Mouse (Mus musculus) heart, embryonic 14.5 days (tissue): ENCODE measurements around the gene Sox15. TPM values are rescaled to one million over a fixed set of nuclear protein-coding genes. Genes with fewer than 3 reads are reported as not detected.
A peak's percentile ranks its signal among the peaks of the same experiment; 100 is the strongest.

Source experiments
- ATAC-seq: fragments of 200-750 bp; cut with Nextera tagmentation; 2 replicates; pipeline ENCODE4 v1.8.0; 2017; ENCODE audit warnings: low read depth, moderate TSS enrichment; ENCODE audit not compliant: insufficient number of reproducible peaks, insufficient read depth, low FRiP score
- H3K27ac ChIP-seq, 2 experiments: fragments of 200-500 bp in 1 of 2; fragments of 300-500 bp in 1 of 2; sonication (generic) in 1 of 2; replicated peaks in 1 of 2; 2 replicates each; pipeline ENCODE4 v1.5.1; 2012 to 2014; ENCODE audit warnings: low read depth in 2 of 2, low read length in 2 of 2, control low read depth in 1 of 2, mild to moderate bottlenecking in 1 of 2, mixed read lengths in 1 of 2; ENCODE audit not compliant: control insufficient read depth in 1 of 2, insufficient read depth in 1 of 2
- H3K27me3 ChIP-seq: fragments of 300-500 bp; sonication (generic); 2 replicates; pipeline ENCODE4 v1.6.1; 2014; ENCODE audit warnings: mild to moderate bottlenecking, low read length, control low read depth; ENCODE audit not compliant: control insufficient read depth, insufficient read depth
- H3K36me3 ChIP-seq: fragments of 300-500 bp; sonication (generic); 2 replicates; pipeline ENCODE4 v1.6.1; 2014; ENCODE audit warnings: mild to moderate bottlenecking, control low read depth, low read length, mixed read lengths; ENCODE audit not compliant: control insufficient read depth, insufficient read depth
- H3K4me1 ChIP-seq, 2 experiments: fragments of 200-500 bp in 1 of 2; fragments of 300-500 bp in 1 of 2; sonication (generic) in 1 of 2; 2 replicates each; pipeline ENCODE4 v1.6.1; 2012 to 2014; ENCODE audit warnings: low read length in 2 of 2, control low read depth in 1 of 2, mixed read lengths in 1 of 2; ENCODE audit not compliant: control insufficient read depth in 2 of 2, insufficient read depth in 2 of 2
- H3K4me2 ChIP-seq: fragments of 300-500 bp; sonication (generic); 2 replicates; pipeline ENCODE4 v1.6.1; 2014; ENCODE audit warnings: mild to moderate bottlenecking, low read length
- H3K4me3 ChIP-seq, 2 experiments: fragments of 200-500 bp in 1 of 2; fragments of 300-500 bp in 1 of 2; sonication (generic) in 1 of 2; 2 replicates each; pipeline ENCODE4 v1.5.1; 2012 to 2014; ENCODE audit warnings: low read length in 2 of 2, mild to moderate bottlenecking in 2 of 2, control low read depth in 1 of 2, low read depth in 1 of 2, moderate library complexity in 1 of 2; ENCODE audit not compliant: control insufficient read depth in 1 of 2, insufficient read depth in 1 of 2
- H3K9ac ChIP-seq: fragments of 300-500 bp; sonication (generic); 2 replicates; pipeline ENCODE4 v1.6.1; 2014; ENCODE audit warnings: mild to moderate bottlenecking, low read length
- H3K9me3 ChIP-seq: fragments of 300-500 bp; sonication (generic); 2 replicates; pipeline ENCODE4 v1.6.1; 2016; ENCODE audit warnings: low read length, control low read depth; ENCODE audit not compliant: control insufficient read depth
- WGBS: fragments of 180-500 bp; shearing (Covaris S2); extraction: QIAGEN DNeasy Blood & Tissue Kit; methylation state at CpG from one replicate; pipeline ENCODE4 v1.1.7; 2014; 5-methylcytosine and 5-hydroxymethylcytosine counted together
- polyA plus RNA-seq: library from polyadenylated mRNA; unstranded; fragments of >200 nt; fragmentation: Nextera tagmentation; extraction: Ambion mirVana; gene quantifications from 2 replicates; pipeline ENCODE4 v1.2.1, GENCODE M21; 2014

The Sox15 gene
- polyA plus RNA-seq, 1 experiment from 2014 or later: not detected

- Histone ChIP-seq H3K4me2 (peak within 1 kb of the TSS; percentile 68), H3K9me3 (no peaks in the 10 kb centered on the region), H3K4me1 (peaks cover 8 to 20% of the 10 kb centered on the region in 2 experiments), H3K36me3 (peaks cover 65% of the 10 kb centered on the region), H3K27ac (peak within 1 kb of the TSS; percentile 91 to 99), H3K27me3 (no peaks in the 10 kb centered on the region), H3K4me3 (peak within 1 kb of the TSS; percentile 57 to 85), H3K9ac (peak within 1 kb of the TSS; percentile 78)
- peak; percentile 95 for ATAC-seq
- WGBS: under 1% methylated on average over 48 of the region's 48 CpGs
These were observed 7.3 kb downstream of the Sox15 start, which contains the start of gene Mpdu1 for GRCm38 (mm10) chr11:69662213-69662966. TSS of gene Mpdu1 (minus strand) at chr11:69662642.

DNA sequence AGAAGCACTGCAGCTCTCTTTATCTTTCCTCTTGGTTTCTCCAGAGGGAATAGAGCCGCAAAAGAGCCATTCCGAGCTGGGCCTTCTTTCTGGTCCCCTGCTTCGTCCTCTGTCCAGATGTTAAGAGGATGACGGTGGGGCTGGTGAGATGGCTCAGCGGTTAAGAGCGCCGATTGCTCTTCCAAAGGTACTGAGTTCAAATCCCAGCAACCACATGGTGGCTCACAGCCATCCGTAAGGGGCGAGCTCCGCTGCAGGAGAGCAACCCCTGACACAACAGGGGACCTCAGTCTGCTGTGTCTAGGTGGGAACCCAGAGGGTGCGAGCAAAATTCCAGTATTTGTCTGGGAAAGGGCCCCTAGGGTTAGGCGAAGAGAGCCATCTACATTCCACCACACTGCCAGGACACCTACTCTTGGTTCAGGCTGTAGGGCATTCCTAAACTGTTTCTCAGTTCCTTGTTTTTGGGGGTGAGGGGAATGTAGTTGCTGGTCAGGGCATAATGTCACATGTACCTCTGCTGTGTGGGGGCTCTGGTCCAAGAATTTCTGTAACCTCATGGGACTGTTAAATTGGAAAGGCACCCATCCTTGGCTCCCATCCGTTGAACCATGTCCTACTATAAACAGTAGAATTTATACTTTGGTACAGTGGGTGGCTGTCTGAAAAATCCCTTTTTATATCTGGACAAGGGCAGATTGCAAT is 8.0 kb downstream of the Sox15 start:
- Histone ChIP-seq H3K4me1 (peaks cover 8 to 20% of the 10 kb centered on the region in 2 experiments), H3K4me3 (peak overlapping the region; percentile 57 to 85), H3K9ac (peak overlapping the region; percentile 78), H3K36me3 (peaks cover 65% of the 10 kb centered on the region), H3K27me3 (no peaks in the 10 kb centered on the region), H3K4me2 (peak overlapping the region; percentile 68), H3K27ac (peak overlapping the region; percentile 84 to 91), H3K9me3 (no peaks in the 10 kb centered on the region)
- 67% methylated on average over 13 of the region's 13 CpGs for WGBS
- ATAC-seq: no peak

- Histone ChIP-seq H3K9me3 (no peaks in the 10 kb centered on the region), H3K36me3 (peaks cover 65% of the 10 kb centered on the region), H3K4me2 (no peak overlapping the region), H3K27ac (peak overlapping the region in 1 of 2 experiments; percentile 91; a peak in 2 of 4 replicates), H3K9ac (no peak overlapping the region), H3K4me3 (no peak overlapping the region), H3K4me1 (peaks cover 8 to 20% of the 10 kb centered on the region in 2 experiments), H3K27me3 (no peaks in the 10 kb centered on the region)
- no peak for ATAC-seq
- WGBS: 88% methylated on average over 6 of the region's 6 CpGs
These were observed 8.7 kb downstream of the Sox15 start for GRCm38 (mm10) chr11:69663795-69664194.

- no peaks in the 10 kb centered on the region for H3K9me3 ChIP-seq
- H3K9ac ChIP-seq: no peak overlapping the region
- H3K4me1 ChIP-seq: peaks cover 8 to 27% of the 10 kb centered on the region in 2 experiments
- H3K36me3 ChIP-seq: peaks cover 70% of the 10 kb centered on the region
- H3K27ac ChIP-seq: no peak overlapping the region
- WGBS: 92% methylated on average over 7 of the region's 7 CpGs
- H3K27me3 ChIP-seq: no peaks in the 10 kb centered on the region
- H3K4me2 ChIP-seq: no peak overlapping the region
- no peak overlapping the region for H3K4me3 ChIP-seq
- no peak for ATAC-seq
These were observed 9.7 kb downstream of the Sox15 start for GRCm38 (mm10) chr11:69664841-69665240.

GRCm38 (mm10) chr11:69665457-69665960 is 10.4 kb downstream of the Sox15 start:
- Histone ChIP-seq H3K9me3 (no peaks in the 10 kb centered on the region), H3K4me3 (no peak overlapping the region), H3K4me1 (peaks cover 8 to 31% of the 10 kb centered on the region in 2 experiments), H3K27me3 (no peaks in the 10 kb centered on the region), H3K9ac (peak overlapping the region; percentile 21; the same call in 1 of the 2 replicates), H3K36me3 (peaks cover 71% of the 10 kb centered on the region), H3K4me2 (no peak overlapping the region), H3K27ac (0 out of 4 replicates have a peak overlapping the region, but pooled peaks have one; percentile 8 to 9)
- ATAC-seq: no peak
- WGBS: 66% methylated on average over 9 of the region's 9 CpGs

DNA sequence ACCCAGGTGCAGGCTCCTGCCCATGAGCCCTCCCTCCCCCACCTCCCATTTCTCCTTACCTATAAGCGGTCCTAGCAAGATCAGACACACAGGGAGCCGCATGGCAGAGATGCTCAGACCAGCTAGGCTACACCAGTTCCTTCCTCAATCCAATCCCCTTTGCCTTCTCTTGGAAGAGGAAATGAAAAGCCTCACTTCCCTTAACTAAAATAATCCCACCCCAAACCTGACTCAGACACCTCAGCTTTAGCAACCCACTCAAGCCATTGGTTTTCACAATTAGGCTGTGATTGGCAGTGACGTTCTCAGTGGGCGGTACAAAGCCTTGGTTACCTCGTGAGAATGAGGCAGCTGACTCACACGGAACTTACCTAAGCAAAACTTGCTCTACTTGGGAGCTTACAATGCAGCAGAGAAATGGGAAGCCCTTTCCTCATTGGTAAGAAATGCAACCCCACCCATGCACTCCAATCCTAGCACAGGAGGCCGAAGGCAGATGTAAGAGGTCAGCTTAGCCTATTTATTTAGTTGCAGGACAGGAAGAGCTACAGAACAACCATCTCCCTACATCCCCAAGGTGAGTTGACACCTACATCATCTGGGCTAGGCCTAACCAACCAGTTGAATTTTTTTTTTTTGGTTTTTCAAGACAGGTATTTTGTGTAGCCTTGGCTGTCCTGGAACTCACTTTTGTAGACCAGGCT is 11.0 kb downstream of the Sox15 start, which contains the start of gene Cd68:
Gene Cd68 (minus strand): TSS at position 193 of the 704 bp plus-strand sequence.
- H3K9ac ChIP-seq: peak within 1 kb of the TSS; percentile 21; the same call in 1 of the 2 replicates
- no peak within 1 kb of the TSS for H3K4me3 ChIP-seq
- no peak for ATAC-seq
- 0 out of 4 replicates have a peak within 1 kb of the TSS, but pooled peaks have one; percentile 8 to 9 for H3K27ac ChIP-seq
- H3K36me3 ChIP-seq: peaks cover 76% of the 10 kb centered on the region
- 31% methylated on average over 7 of the region's 7 CpGs for WGBS
- H3K9me3 ChIP-seq: no peaks in the 10 kb centered on the region
- no peaks in the 10 kb centered on the region for H3K27me3 ChIP-seq
- H3K4me2 ChIP-seq: no peak within 1 kb of the TSS
- H3K4me1 ChIP-seq: peaks cover 8 to 29% of the 10 kb centered on the region in 2 experiments

DNA sequence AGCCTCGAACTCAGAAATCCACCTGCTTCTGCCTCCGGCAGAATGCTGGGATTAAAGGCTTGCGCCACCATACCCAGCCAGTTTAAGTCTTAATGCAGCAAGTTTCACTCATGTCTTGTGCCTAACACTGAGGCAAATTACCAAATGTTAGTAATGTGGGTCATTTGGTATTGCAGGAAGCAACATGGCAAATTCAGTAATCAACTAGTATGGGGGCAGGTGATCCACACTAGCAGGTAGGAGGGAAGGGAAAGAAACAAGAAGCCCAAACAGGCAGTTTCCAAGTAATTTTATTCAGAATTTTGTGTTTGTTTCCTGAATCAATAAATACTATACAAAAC is 11.5 kb downstream of the Sox15 start:
- no peak overlapping the region for H3K27ac ChIP-seq
- ATAC-seq: no peak

More for the DNA sequence above, 11.5 kb downstream of the Sox15 start:
- Histone ChIP-seq H3K27me3 (no peaks in the 10 kb centered on the region), H3K4me1 (peaks cover 6 to 24% of the 10 kb centered on the region in 2 experiments), H3K4me2 (no peak overlapping the region), H3K4me3 (no peak overlapping the region), H3K9me3 (no peaks in the 10 kb centered on the region), H3K9ac (no peak overlapping the region), H3K36me3 (peaks cover 76% of the 10 kb centered on the region)
- WGBS: 90% methylated on average over 3 of the region's 3 CpGs
